In genomic region chr1:164307124-164307751, GRCm38 (mm10) we compare ENCODE assay signal across 8 mouse cellular contexts. TPM values are rescaled to one million over a fixed set of nuclear protein-coding genes. Genes with fewer than 3 reads are reported as not detected.
DNase-seq lines count a peak whose midpoint lies in the region; ATAC-seq and TF ChIP-seq lines count a peak whose summit lies in the region.

Gene Blzf1, minus strand, starts transcription at chr1:164307489.

- peak within 1 kb of the TSS; percentile 62 for H3K27ac ChIP-seq in embryonic facial prominence, embryonic 13.5 days
- peak within 1 kb of the TSS; percentile 81 for H3K27ac ChIP-seq in kidney, adult 2 months (ENCODE audit: insufficient read depth, low read depth, low read length)
- peak within 1 kb of the TSS; percentile 31; the same call in 1 of the 2 replicates for H3K27ac ChIP-seq in limb, embryonic 12.5 days
- H3K27ac ChIP-seq in midbrain, embryonic 15.5 days: peak within 1 kb of the TSS; percentile 82
- peak within 1 kb of the TSS; percentile 66 for H3K27ac ChIP-seq in spleen, adult 2 months (ENCODE audit: insufficient read depth, low read length)

- WGBS in embryonic facial prominence, embryonic 13.5 days: under 1% methylated on average over 35 of the region's 35 CpGs
- under 1% methylated on average over 35 of the region's 35 CpGs for WGBS in kidney, adult 2 months
- WGBS in limb, embryonic 12.5 days: under 1% methylated on average over 35 of the region's 35 CpGs
- WGBS in midbrain, embryonic 15.5 days: under 1% methylated on average over 35 of the region's 35 CpGs
- under 1% methylated on average over 35 of the region's 35 CpGs for WGBS in spleen, adult 2 months

- H3K4me1 ChIP-seq in embryonic facial prominence, embryonic 13.5 days: peaks cover 22% of the 10 kb centered on the region
- no peaks in the 10 kb centered on the region for H3K4me1 ChIP-seq in kidney, adult 2 months (ENCODE audit: control insufficient read depth, insufficient read depth, low read length)
- peaks cover 12% of the 10 kb centered on the region for H3K4me1 ChIP-seq in limb, embryonic 12.5 days (replicated peaks)
- peaks cover 26% of the 10 kb centered on the region for H3K4me1 ChIP-seq in midbrain, embryonic 15.5 days
- H3K4me1 ChIP-seq in spleen, adult 2 months (ENCODE audit: control insufficient read depth, insufficient read depth, insufficient read length): no peaks in the 10 kb centered on the region

- H3K9ac ChIP-seq in embryonic facial prominence, embryonic 13.5 days: peak within 1 kb of the TSS; percentile 83
- H3K9ac ChIP-seq in limb, embryonic 12.5 days (replicated peaks): peak within 1 kb of the TSS; percentile 69
- H3K9ac ChIP-seq in midbrain, embryonic 15.5 days: peak within 1 kb of the TSS; percentile 54

- peak within 1 kb of the TSS; percentile 75 for H3K4me2 ChIP-seq in embryonic facial prominence, embryonic 13.5 days
- peak within 1 kb of the TSS; percentile 82 for H3K4me2 ChIP-seq in limb, embryonic 12.5 days
- peak within 1 kb of the TSS; percentile 87 for H3K4me2 ChIP-seq in midbrain, embryonic 15.5 days

- H3K9me3 ChIP-seq in embryonic facial prominence, embryonic 13.5 days: no peaks in the 10 kb centered on the region
- H3K9me3 ChIP-seq in limb, embryonic 12.5 days: no peaks in the 10 kb centered on the region
- no peaks in the 10 kb centered on the region for H3K9me3 ChIP-seq in midbrain, embryonic 15.5 days

- peaks cover 10% of the 10 kb centered on the region for H3K36me3 ChIP-seq in embryonic facial prominence, embryonic 13.5 days
- H3K36me3 ChIP-seq in kidney, adult 2 months (ENCODE audit: control insufficient read depth, insufficient read depth, low read length): no peaks in the 10 kb centered on the region; the same call in 1 of the 2 replicates
- H3K36me3 ChIP-seq in limb, embryonic 12.5 days: peaks cover 14% of the 10 kb centered on the region
- peaks cover 4% of the 10 kb centered on the region; the same call in 1 of the 2 replicates for H3K36me3 ChIP-seq in midbrain, embryonic 15.5 days (replicated peaks)
- H3K36me3 ChIP-seq in spleen, adult 2 months (ENCODE audit: control insufficient read depth, insufficient read depth, low read length): peaks cover 3% of the 10 kb centered on the region

- TF ChIP-seq POLR2A in kidney, adult 2 months (IDR thresholded peaks at IDR 0.05; ENCODE audit: low read depth, low read length): peak; percentile 32
- peak; percentile 31; the same call in 1 of the 2 replicates for TF ChIP-seq POLR2A in spleen, adult 2 months (IDR thresholded peaks at IDR 0.05; ENCODE audit: low read depth, low read length)

- no peaks in the 10 kb centered on the region for H3K27me3 ChIP-seq in embryonic facial prominence, embryonic 13.5 days
- no peaks in the 10 kb centered on the region for H3K27me3 ChIP-seq in kidney, adult 2 months (replicated peaks; ENCODE audit: control insufficient read depth, insufficient read depth, low read length)
- no peaks in the 10 kb centered on the region for H3K27me3 ChIP-seq in limb, embryonic 12.5 days
- no peaks in the 10 kb centered on the region for H3K27me3 ChIP-seq in midbrain, embryonic 15.5 days (replicated peaks)
- no peaks in the 10 kb centered on the region for H3K27me3 ChIP-seq in spleen, adult 2 months (ENCODE audit: control insufficient read depth, insufficient read depth, low read length)

- H3K4me3 ChIP-seq in embryonic facial prominence, embryonic 13.5 days: peak within 1 kb of the TSS; percentile 85
- H3K4me3 ChIP-seq in kidney, adult 2 months (ENCODE audit: insufficient read depth, low read depth, low read length): peak within 1 kb of the TSS; percentile 79
- H3K4me3 ChIP-seq in limb, embryonic 12.5 days (replicated peaks): peak within 1 kb of the TSS; percentile 74
- peak within 1 kb of the TSS; percentile 58 for H3K4me3 ChIP-seq in midbrain, embryonic 15.5 days
- peak within 1 kb of the TSS; percentile 61 for H3K4me3 ChIP-seq in spleen, adult 2 months (ENCODE audit: extremely low read depth, insufficient read depth, insufficient read length)

- peak; percentile 95 for DNase-seq in 3134 (ENCODE audit: extremely low read depth, insufficient read length, low spot score)
- peak; percentile 98 for DNase-seq in adrenal gland, postnatal 36 days
- DNase-seq in heart, adult 18-20 months: peak; percentile 97 to 98
- peak; percentile 99 for DNase-seq in kidney, adult 2 months
- peak; percentile 95 to 97 for DNase-seq in spleen, adult 2 months (ENCODE audit: low read depth in 1 of 2, low spot score in 2 of 2)

- ATAC-seq in embryonic facial prominence, embryonic 13.5 days (ENCODE audit: insufficient number of reproducible peaks, insufficient read depth, low FRiP score, low TSS enrichment, low read depth): peak; percentile 95
- peak; percentile 97 for ATAC-seq in limb, embryonic 12.5 days (ENCODE audit: insufficient number of reproducible peaks, insufficient read depth, low FRiP score, low TSS enrichment, low read depth)
- peak; percentile 99 for ATAC-seq in midbrain, embryonic 15.5 days (replicated peaks)

- no peak for TF ChIP-seq CTCF in kidney, adult 2 months (conservative IDR thresholded peaks at IDR 0.05; ENCODE audit: insufficient read depth, insufficient read length, low read depth, low read length)
- no peak for TF ChIP-seq CTCF in spleen, adult 2 months (IDR thresholded peaks at IDR 0.05; ENCODE audit: extremely low read depth, insufficient read depth, insufficient read length, insufficient replicate concordance)

RNA-seq across cellular contexts. Expression of gene Blzf1, which starts in this region (rescaled TPM):
- total RNA-seq in adrenal gland, postnatal 36 days (2021): 10 to 100 TPM; 30.7 to 30.9 TPM
- 35.0 and 35.3 TPM in 2 replicates for polyA plus RNA-seq in embryonic facial prominence, embryonic 13.5 days (2015; fragmentation: Nextera tagmentation; extraction: Ambion mirVana)
- total RNA-seq in heart, adult 18-20 months (2021): 10 to 100 TPM; 21.6 to 23.6 TPM
- polyA plus RNA-seq in kidney, adult 2 months (2012; rRNA removed): 5.4 and 6.0 TPM in 2 replicates
- polyA plus RNA-seq in limb, embryonic 12.5 days (2016; fragmentation: Nextera tagmentation; extraction: Ambion mirVana): 24.7 and 27.5 TPM in 2 replicates
- polyA plus RNA-seq in midbrain, embryonic 15.5 days (2015; fragmentation: Nextera tagmentation; extraction: Ambion mirVana): 30.0 and 30.6 TPM in 2 replicates
- polyA plus RNA-seq in spleen, adult 2 months (2012; rRNA removed): 1.1 and 1.3 TPM in 2 replicates

Comparison
In these comparisons a context has a peak if more than half of its experiments do, and no peak if none do; other contexts are left out.
1. Peak in every context shown above with its lines: DNase-seq, ATAC-seq, H3K4me3 ChIP-seq and H3K27ac ChIP-seq.
2. H3K27ac ChIP-seq: peak in every context shown above with its lines; median percentile 82 in midbrain, embryonic 15.5 days; 81 in kidney, adult 2 months; 66 in spleen, adult 2 months; 62 in embryonic facial prominence, embryonic 13.5 days; 31 in limb, embryonic 12.5 days.